Mouse (Mus musculus) liver, adult 2 months (tissue): Measurements from ENCODE around the gene A030014E15Rik.

Experiments
- CTCF ChIP-seq: fragments of 200-500 bp; IDR thresholded peaks from 2 replicates; pipeline ENCODE4 v1.5.1; 2011; ENCODE audit warnings: low read depth, low read length, control low read depth
- POLR2A ChIP-seq: fragments of 200-500 bp; IDR thresholded peaks from 2 replicates; pipeline ENCODE4 v1.6.1; 2011; ENCODE audit warnings: low read length, control low read depth; ENCODE audit not compliant: insufficient read depth; ENCODE audit errors: extremely low read depth

DNA sequence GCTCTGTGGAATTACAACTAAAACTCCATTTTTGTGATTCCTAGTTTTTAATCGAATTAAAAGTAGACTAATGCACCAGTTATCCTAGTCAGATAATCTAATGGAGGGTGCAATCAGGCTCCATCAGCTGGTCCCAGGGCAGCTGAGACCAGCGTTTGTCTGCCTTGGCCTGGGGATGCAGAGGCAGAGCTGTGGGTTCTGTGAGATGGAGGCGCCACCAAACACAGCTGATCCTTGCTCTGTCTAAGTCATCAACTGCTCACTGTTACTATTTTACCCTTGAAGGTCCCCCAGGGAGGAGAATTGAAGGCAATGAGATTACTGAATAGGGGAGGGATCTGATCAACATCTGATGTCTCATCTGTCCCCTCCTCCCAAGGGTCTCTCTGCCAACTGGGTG lies 41.7 kb downstream of the A030014E15Rik start:
- TF ChIP-seq CTCF (no peak), POLR2A (no peak)
